Mouse (Mus musculus) midbrain, embryonic 16.5 days (tissue): ENCODE data around the gene St6galnac3. TPM values are rescaled to one million over a fixed set of nuclear protein-coding genes. Genes with fewer than 3 reads are reported as not detected.

Source experiments
- ATAC-seq: fragments of 200-750 bp; cut with Nextera tagmentation; 2 replicates; pipeline ENCODE4 v1.8.0; 2017; ENCODE audit warnings: moderate TSS enrichment
- H3K27ac ChIP-seq: fragments of 300-500 bp; sonication (generic); 2 replicates; pipeline ENCODE4 v1.5.1; 2014; ENCODE audit warnings: mild to moderate bottlenecking, low read length, mixed read lengths
- H3K27me3 ChIP-seq: fragments of 300-500 bp; sonication (generic); 2 replicates; pipeline ENCODE4 v1.6.1; 2014; ENCODE audit warnings: low read depth, low read length, mixed read lengths; ENCODE audit not compliant: control insufficient read depth, insufficient read depth
- H3K36me3 ChIP-seq: fragments of 300-500 bp; sonication (generic); 2 replicates; pipeline ENCODE4 v1.6.1; 2014; ENCODE audit warnings: mild to moderate bottlenecking, low read length, moderate library complexity, mixed read lengths; ENCODE audit not compliant: control insufficient read depth, insufficient read depth
- H3K4me1 ChIP-seq: fragments of 300-500 bp; sonication (generic); 2 replicates; pipeline ENCODE4 v1.6.1; 2014; ENCODE audit warnings: mild to moderate bottlenecking, low read length, mixed read lengths; ENCODE audit not compliant: control insufficient read depth, insufficient read depth
- H3K4me2 ChIP-seq: fragments of 300-500 bp; sonication (generic); 2 replicates; pipeline ENCODE4 v1.6.1; 2014; ENCODE audit warnings: mild to moderate bottlenecking, low read length, mixed read lengths
- H3K4me3 ChIP-seq: fragments of 300-500 bp; sonication (generic); 2 replicates; pipeline ENCODE4 v1.5.1; 2014; ENCODE audit warnings: low read depth, mild to moderate bottlenecking, low read length, moderate library complexity, mixed read lengths
- H3K9ac ChIP-seq: fragments of 300-500 bp; sonication (generic); 2 replicates; pipeline ENCODE4 v1.6.1; 2014; ENCODE audit warnings: low read depth, low read length, mixed read lengths
- H3K9me3 ChIP-seq: fragments of 300-500 bp; sonication (generic); replicated peaks from 2 replicates; pipeline ENCODE4 v1.6.1; 2014; ENCODE audit warnings: mild to moderate bottlenecking, low read length, mixed read lengths; ENCODE audit not compliant: control insufficient read depth, poor library complexity, severe bottlenecking
- WGBS: fragments of 180-500 bp; shearing (Covaris S2); extraction: QIAGEN DNeasy Blood & Tissue Kit; methylation state at CpG from one replicate; pipeline ENCODE4 v1.1.7; 2014; 5-methylcytosine and 5-hydroxymethylcytosine counted together
- polyA plus RNA-seq: library from polyadenylated mRNA; unstranded; fragments of >200 nt; fragmentation: Nextera tagmentation; extraction: Ambion mirVana; gene quantifications from 2 replicates; pipeline ENCODE4 v1.2.1, GENCODE M21; 2015

Gene St6galnac3
- polyA plus RNA-seq, 1 experiment from 2014 or later = 19.1 TPM

DNA sequence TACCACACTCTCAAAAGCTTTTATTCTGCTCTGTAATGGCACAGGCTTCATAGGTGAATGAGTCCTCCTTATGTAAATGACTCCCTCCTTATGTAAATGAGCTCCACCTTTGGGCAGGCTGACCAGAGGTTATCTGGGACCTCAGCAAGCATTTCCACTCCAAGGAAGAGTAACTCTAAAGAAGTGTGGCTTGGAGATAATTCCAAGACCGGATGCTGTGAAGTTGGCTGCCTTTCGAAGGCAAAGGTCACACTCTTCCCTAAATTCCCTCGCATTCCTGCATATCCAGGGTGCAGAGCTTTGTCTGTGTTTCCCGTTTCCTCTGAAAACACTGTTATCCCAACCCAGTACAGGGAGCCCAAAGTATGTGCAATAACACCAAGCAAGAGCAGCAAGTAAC lies 142.9 kb downstream of the St6galnac3 start:
- Histone ChIP-seq H3K27me3 (no peaks in the 10 kb centered on the region), H3K27ac (no peak overlapping the region), H3K9me3 (no peaks in the 10 kb centered on the region; the same call in 1 of the 2 replicates), H3K4me3 (no peak overlapping the region), H3K4me2 (no peak overlapping the region), H3K36me3 (no peaks in the 10 kb centered on the region), H3K9ac (no peak overlapping the region), H3K4me1 (peaks cover 14% of the 10 kb centered on the region)
- WGBS = 53% methylated on average over 4 of the region's 4 CpGs
- no peak for ATAC-seq

DNA sequence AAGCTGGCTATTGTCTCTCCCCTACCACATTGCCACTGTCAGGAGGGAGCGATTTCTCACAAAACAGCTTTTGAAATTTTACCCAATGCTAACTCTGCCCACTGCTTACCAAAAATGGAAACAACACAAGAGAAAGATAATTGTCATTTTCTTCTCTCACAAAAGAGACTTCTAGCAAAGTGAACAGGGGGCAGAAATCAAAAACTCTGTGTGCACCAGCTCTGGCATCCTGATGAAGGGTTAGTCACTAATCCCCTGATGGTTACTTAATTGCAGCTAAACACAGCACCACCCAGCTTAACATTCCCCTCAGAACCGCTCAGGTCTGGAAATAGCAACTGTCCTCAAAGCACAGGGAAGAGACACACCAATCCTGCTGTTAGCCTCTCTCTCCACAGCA lies 144.3 kb downstream of the St6galnac3 start:
- 23% methylated on average over 2 of the region's 2 CpGs for WGBS
- no peak overlapping the region for H3K9ac ChIP-seq
- H3K9me3 ChIP-seq = no peaks in the 10 kb centered on the region; the same call in 1 of the 2 replicates
- no peaks in the 10 kb centered on the region for H3K36me3 ChIP-seq
- H3K4me3 ChIP-seq = no peak overlapping the region
- peaks cover 9% of the 10 kb centered on the region for H3K4me1 ChIP-seq
- peak overlapping the region; percentile 51 for H3K27ac ChIP-seq
- H3K4me2 ChIP-seq = no peak overlapping the region
- ATAC-seq = no peak
- H3K27me3 ChIP-seq = no peaks in the 10 kb centered on the region

DNA sequence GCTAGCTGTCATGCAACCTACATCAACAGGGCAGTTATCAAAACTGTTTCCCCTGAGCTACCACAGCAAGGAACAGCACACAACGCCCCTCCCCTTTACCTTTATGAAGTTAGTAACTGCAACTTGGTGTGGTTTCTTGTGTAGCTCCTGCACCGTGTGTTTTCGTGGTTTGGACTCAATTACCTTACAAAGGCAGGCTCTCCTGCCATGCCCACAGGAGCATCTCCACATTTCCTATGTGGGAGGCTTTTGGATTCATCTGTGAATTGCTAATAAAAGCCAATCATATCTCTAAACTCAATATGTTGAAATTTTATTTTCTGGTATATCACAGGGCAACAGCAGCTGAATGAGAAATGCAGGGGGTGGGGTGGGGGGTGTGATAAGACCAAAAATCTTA lies 144.8 kb downstream of the St6galnac3 start:
- H3K36me3 ChIP-seq = no peaks in the 10 kb centered on the region
- no peak overlapping the region for H3K4me3 ChIP-seq
- no peaks in the 10 kb centered on the region; the same call in 1 of the 2 replicates for H3K9me3 ChIP-seq
- H3K27ac ChIP-seq = no peak overlapping the region
- H3K27me3 ChIP-seq = no peaks in the 10 kb centered on the region
- ATAC-seq = no peak
- WGBS = 78% methylated on average over 3 of the region's 3 CpGs
- no peak overlapping the region for H3K4me2 ChIP-seq
- no peak overlapping the region for H3K9ac ChIP-seq
- peaks cover 9% of the 10 kb centered on the region for H3K4me1 ChIP-seq

DNA sequence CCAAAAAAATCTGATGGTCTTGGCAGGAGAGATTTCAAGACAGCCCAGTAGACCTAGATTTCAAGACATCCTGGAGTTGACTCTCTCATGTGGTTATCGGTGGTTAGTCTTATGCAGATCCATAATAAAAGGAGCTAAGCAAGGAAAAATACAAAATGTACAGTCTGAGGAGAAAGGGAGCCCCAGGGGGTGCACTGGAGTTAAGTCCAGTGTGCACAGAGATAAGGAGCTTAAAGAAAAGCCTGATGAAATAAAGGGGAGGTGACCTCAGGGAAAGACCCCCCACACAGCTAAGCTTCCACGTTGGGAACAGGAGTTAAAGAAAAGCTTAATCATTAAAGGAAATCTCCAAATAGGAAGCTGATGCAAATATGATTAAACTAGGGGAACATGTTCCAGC lies 147.7 kb downstream of the St6galnac3 start:
- no peaks in the 10 kb centered on the region for H3K27me3 ChIP-seq
- H3K9ac ChIP-seq = no peak overlapping the region
- 42% methylated on average over 2 of the region's 2 CpGs for WGBS
- no peak overlapping the region for H3K4me3 ChIP-seq
- H3K4me1 ChIP-seq = peaks cover 9% of the 10 kb centered on the region
- no peaks in the 10 kb centered on the region for H3K36me3 ChIP-seq
- ATAC-seq = no peak
- no peak overlapping the region for H3K4me2 ChIP-seq
- no peak overlapping the region for H3K27ac ChIP-seq
- H3K9me3 ChIP-seq = no peaks in the 10 kb centered on the region; the same call in 1 of the 2 replicates

DNA sequence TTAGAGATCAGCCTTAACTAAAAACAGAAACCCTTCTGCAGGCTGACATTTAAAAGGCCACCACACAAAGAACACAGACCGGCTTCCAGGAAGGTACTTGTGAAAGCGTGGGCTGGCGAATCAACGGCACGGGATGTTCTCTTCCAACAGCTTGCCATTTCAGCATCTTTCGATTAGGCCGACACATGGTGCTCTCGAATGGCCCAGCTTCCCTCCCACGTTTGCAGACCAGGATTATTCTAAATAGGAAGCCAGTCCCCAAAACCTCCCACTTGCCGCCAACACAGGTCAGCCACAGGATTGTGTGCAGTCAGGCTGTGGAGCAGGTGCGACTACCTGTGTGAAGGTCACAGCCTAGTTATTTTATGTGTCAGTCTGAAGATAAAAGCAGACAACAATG lies 153.8 kb downstream of the St6galnac3 start:
- ATAC-seq = no peak
- WGBS = 86% methylated on average over 11 of the region's 11 CpGs
- peaks cover 4% of the 10 kb centered on the region; the same call in 1 of the 2 replicates for H3K4me1 ChIP-seq
- H3K4me3 ChIP-seq = no peak overlapping the region
- H3K9ac ChIP-seq = no peak overlapping the region
- no peaks in the 10 kb centered on the region for H3K36me3 ChIP-seq
- H3K27ac ChIP-seq = no peak overlapping the region
- H3K9me3 ChIP-seq = no peaks in the 10 kb centered on the region
- no peak overlapping the region for H3K4me2 ChIP-seq
- no peaks in the 10 kb centered on the region for H3K27me3 ChIP-seq

DNA sequence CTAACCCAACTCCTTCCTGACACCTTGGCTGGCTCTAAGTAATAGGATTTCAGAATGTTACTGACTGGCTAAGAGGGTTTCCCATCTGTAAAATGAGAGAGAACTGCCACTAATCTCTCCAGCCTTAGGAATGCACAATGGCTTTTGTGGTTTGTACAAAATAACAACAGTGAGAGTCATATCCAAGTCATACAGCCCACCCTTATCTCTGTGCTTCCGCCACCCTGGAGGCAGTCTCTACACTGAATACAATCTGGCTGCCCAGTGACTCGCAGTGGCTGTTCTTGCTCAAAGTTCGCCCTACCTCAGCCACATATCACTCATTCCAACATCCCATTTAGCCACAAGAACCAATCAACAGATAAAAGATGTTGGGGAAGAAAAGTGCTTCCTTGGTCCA lies 156.2 kb downstream of the St6galnac3 start:
- Histone ChIP-seq H3K9ac (no peak overlapping the region), H3K27ac (no peak overlapping the region), H3K4me3 (no peak overlapping the region), H3K4me1 (peaks cover 4% of the 10 kb centered on the region; the same call in 1 of the 2 replicates), H3K4me2 (no peak overlapping the region), H3K27me3 (no peaks in the 10 kb centered on the region), H3K36me3 (no peaks in the 10 kb centered on the region), H3K9me3 (no peaks in the 10 kb centered on the region)
- no peak for ATAC-seq
- 88% methylated on average over 3 of the region's 3 CpGs for WGBS

DNA sequence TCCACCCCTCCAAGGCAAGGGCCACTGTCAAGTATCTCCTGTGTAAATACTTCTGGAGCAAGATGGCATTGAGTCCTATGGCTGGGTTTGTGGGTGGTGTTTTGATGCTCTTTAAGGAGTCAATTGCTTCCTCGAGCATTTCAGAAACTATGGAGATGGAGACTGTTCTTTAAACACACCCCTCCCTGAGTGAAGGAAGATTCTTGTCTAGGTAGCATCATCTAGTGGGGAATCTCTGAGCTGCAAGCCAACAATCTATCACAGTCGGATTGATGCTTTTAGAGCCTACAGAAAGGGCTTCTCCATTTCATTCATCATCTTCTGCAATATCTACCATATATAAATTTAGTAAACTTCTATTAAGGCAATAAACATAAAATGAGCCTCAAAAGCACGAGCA lies 157.1 kb downstream of the St6galnac3 start:
- ATAC-seq = peak; percentile 44; the same call in 1 of the 2 replicates
- Histone ChIP-seq H3K36me3 (no peaks in the 10 kb centered on the region), H3K27me3 (no peaks in the 10 kb centered on the region), H3K27ac (no peak overlapping the region), H3K4me3 (no peak overlapping the region), H3K4me1 (peaks cover 4% of the 10 kb centered on the region; the same call in 1 of the 2 replicates), H3K9ac (no peak overlapping the region), H3K4me2 (no peak overlapping the region), H3K9me3 (no peaks in the 10 kb centered on the region)
- 69% methylated on average over 3 of the region's 3 CpGs for WGBS

DNA sequence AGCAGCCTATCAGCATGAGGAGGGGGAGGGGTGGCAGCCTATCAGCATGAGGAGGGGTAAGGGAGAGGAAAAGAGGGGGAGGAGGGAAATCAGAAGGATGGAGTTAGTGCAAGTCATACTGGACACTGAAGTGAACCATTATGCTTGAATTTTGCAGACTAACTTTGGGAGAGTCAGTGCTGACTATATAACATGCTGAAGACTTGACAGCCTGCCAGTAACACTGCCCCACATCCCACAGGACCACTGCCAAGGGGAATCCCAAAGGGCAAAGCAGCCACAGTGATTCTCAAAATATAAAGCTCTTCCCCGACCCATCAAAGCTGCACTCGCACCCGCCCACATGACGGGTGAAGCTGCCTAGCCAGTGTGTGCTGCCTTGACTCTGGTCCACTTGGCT lies 157.5 kb downstream of the St6galnac3 start:
- Histone ChIP-seq H3K36me3 (no peaks in the 10 kb centered on the region), H3K4me1 (peaks cover 4% of the 10 kb centered on the region; the same call in 1 of the 2 replicates), H3K27ac (no peak overlapping the region), H3K9me3 (no peaks in the 10 kb centered on the region), H3K4me3 (no peak overlapping the region), H3K9ac (no peak overlapping the region), H3K4me2 (no peak overlapping the region), H3K27me3 (no peaks in the 10 kb centered on the region)
- WGBS = 79% methylated on average over 4 of the region's 4 CpGs
- ATAC-seq = peak; percentile 46; the same call in 1 of the 2 replicates

DNA sequence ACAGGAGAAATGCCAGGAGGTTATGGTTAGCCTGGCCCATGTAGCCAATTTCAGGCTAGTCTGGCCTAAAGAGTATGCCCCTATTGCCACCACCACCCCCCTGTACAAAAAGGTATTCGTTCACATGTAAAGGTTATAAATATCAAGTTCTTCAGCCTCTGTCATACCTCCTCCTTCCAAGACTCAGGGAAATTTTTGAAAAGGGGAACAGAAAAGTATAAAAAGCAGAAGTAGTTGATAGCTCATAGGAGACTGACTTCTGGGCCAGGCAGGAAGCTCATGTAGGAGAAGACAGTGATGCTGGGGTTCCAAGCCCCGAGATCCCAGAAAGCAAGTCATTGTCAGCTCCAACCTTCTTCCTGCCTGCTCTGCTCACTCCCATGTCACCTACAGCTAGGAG lies 158.9 kb downstream of the St6galnac3 start:
- Histone ChIP-seq H3K4me1 (peaks cover 4% of the 10 kb centered on the region; the same call in 1 of the 2 replicates), H3K27me3 (no peaks in the 10 kb centered on the region), H3K9ac (no peak overlapping the region), H3K36me3 (no peaks in the 10 kb centered on the region), H3K27ac (no peak overlapping the region), H3K4me3 (no peak overlapping the region), H3K4me2 (no peak overlapping the region), H3K9me3 (no peaks in the 10 kb centered on the region)
- no peak for ATAC-seq
- WGBS = 94% methylated on average over 2 of the region's 2 CpGs
